Mouse (Mus musculus) thymus, postnatal 10 days (tissue): ENCODE results near the gene Clic1.

Experiments used
- DNase-seq, 2 experiments: peaks; one replicate each; pipeline ENCODE4 v3.0.0; 2021; ENCODE audit warnings: low spot score in 2 of 2

Clic1 gene

DNA sequence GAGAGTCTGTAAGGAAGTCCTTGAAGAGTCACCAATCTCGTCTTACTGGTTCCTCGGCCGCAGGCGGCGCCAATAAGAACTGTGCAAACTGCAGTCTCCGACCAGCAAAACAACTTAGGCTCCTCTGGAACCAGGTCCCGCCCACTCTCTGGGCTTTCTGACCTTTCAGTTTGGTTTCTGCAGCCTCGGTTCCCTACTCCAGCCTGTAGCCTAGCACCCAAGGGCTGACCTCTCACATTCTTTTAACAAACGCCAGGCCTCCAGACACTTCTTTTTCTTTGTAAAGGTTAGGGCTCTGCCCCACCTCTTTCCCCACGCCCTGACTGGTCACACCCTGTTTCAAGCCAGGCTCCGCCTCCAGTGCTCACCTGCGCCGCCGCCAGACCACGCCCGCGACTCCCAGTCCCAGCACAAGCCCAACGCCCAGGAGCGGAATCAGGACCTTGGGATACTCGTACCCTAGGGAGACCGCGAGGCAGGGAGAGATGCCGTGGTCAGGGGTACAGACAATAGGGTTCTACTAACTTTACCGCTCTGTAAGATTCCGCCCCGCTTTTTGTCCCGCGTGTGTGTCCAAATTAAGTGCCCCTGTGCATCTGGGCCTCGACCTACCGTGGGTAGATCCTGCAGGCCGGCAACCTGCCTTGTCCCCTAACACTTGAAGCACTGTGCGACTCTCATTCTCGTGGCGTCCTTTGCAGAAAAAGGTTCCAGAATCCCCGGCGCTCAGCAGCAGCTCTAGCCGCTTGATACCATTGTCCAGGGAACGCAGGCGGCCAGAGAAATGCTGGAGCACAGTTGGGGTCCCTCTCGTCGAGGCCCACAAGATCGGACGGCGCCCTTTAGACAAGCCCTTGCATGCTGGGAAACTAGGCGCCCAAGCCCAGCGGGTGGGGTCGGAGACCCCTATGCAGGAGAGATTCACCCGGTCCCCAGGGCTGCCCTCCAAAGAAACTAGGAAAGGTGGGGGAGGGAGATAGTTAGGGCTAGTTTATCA is 15.5 kb downstream of the Clic1 start, which contains the start of gene Ly6g6c:
Ly6g6c (plus strand) TSS at position 438 of the 997 bp plus-strand sequence.
- DNase-seq: no peak

DNA sequence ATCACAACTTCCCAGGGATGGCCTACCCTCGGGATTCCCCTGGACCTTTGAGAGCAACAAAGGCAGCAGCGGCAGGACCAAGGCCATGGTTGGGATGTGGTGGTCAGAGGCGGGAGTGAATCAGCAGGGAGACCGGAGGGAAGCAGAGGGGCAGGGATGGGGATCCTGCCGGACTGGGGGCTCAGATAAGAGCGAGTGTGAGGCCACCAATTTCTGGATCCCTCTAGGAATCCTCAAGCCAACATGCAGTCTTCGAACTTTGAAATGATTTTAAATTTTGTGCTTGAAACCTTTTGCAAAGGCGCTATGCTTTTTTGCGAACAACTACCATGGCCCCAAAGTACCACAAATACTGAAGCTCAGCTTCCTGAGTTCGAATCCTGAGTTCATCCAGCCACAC is 16.3 kb downstream of the Clic1 start, which contains the start of gene Mpig6b:
Mpig6b (minus strand) TSS at position 101 of the 400 bp plus-strand sequence.
- DNase-seq: no peak

DNA sequence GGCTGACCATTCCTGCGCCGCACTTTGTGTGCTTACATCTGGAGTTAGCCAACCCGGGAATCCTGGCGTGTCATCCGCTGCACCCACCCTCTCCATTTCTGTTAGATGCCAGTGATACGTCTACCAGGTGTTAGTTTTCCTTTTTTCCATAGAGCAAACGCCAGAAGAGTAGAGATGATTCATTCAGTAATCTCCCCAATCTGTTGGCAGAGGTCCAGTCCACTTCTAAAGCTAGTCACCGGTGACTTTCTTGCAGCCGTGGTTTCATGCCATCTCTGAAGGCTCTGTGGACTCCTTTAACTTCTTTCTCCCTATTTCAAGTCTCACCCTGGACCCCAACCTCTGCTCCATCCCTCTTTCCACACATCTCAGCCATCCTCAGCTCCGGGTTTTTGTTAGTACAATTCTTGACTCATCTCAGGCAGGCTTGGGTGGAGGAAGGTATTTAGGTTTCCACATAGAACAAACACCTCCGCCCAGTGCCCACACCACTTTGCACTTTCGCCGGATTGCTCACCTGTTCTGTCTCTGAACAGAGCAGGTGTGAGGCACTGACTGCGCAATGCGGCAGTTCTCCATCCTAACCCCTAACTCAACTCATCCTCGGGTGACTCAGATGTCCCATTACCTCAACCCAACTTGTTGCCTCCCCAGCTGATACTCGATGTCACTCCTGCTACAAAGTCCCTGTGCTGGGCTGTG is 18.6 kb downstream of the Clic1 start:
- DNase-seq: no peak

GRCm38 (mm10) chr17:35070556-35071229 is 20.9 kb downstream of the Clic1 start:
- peak; percentile 68 to 78 for DNase-seq

- no peak for DNase-seq
Observed at GRCm38 (mm10) chr17:35071454-35071853, 21.7 kb downstream of the Clic1 start.

DNA sequence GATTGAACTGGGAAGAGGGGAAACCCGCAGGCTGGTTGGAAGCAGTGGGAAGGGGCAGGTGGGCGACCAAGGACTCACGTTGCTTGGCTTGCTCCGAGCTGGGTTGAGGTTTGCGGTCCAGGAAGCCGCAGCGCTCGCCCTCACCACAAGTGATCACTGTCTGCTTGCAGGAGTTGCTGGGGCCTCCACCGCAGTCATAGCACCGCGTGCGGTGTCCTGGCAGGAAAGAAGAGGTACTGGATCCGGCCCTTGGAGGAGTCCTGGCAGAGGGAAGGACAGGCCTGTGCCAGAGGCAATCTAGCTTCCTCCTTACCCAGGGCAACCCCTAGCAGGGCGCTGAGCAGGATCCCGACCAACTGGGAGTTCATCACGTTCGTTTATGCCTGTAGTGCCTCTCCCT is 24.3 kb downstream of the Clic1 start:
- peak; percentile 24 to 37 for DNase-seq

DNA sequence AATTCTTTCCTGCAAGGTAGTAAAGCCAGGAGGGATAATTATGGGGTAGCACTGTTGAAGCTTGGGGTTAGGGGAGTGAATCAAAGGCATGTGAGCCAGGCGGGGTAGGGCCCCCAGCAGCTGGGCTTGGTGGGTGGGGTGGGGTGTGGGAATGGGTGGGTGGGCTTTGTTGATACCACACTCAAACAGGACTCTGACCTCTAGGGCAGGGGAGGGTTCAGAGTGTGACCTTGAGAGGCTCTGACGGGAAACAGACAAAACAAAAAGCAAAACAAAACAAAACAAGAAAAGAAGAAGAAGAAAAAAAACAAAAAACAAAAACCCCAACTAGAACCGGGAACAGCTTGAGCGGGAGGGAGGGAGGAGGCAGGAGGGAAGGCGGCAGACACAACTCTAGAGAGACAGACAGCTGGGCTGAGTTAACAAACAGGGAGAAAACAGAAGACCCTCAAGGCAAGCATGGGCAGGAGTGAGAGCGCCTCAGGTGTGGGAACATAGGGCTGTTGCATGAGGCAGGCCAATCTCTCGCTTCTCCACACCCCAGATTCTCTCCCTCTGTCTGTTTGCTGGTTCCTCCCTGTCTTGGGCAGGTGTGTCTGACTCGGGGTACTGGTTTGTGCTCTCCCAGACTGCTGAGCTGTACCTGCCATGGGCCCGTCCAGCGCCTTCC is 26.9 kb downstream of the Clic1 start, which contains the start of gene Ly6g6e:
Ly6g6e (plus strand) TSS at position 396 of the 670 bp plus-strand sequence.
- DNase-seq: no peak

- no peak for DNase-seq
Observed at GRCm38 (mm10) chr17:35077285-35077684, 27.5 kb downstream of the Clic1 start.

- DNase-seq: no peak
Observed at GRCm38 (mm10) chr17:35077786-35078233, 28.0 kb downstream of the Clic1 start, which contains the start of gene Ly6g6d. Gene Ly6g6d, minus strand, starts transcription at chr17:35078065.

GRCm38 (mm10) chr17:35079778-35080177 is 30.0 kb downstream of the Clic1 start:
- DNase-seq: no peak

DNA sequence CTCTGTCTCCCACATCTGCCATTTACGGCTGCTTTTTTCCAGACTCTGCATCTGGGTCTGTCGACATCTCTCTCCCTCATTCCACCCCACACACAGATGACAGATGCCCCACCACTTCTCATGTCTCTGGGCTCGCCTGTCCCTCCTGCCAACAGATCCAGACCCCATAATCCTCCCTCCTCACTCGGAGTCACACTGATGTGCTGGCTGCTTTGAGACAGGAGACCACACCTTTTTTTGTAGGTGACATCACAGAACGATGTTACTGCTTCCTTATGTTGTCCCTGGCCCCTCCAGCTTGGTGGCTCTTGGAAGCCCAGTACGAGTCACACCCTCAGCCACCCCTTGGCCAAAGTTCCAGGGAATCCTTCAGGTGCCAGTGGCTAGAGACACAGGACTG is 30.5 kb downstream of the Clic1 start:
- no peak for DNase-seq

- DNase-seq: no peak
Observed at GRCm38 (mm10) chr17:35080710-35081109, 30.9 kb downstream of the Clic1 start.

- no peak for DNase-seq
Observed at GRCm38 (mm10) chr17:35082841-35083576, 33.2 kb downstream of the Clic1 start.

- DNase-seq: no peak
Observed at GRCm38 (mm10) chr17:35083929-35084497, 34.2 kb downstream of the Clic1 start.

- DNase-seq: no peak
Observed at GRCm38 (mm10) chr17:35085208-35085865, 35.6 kb downstream of the Clic1 start, which contains the start of gene Ly6g6f. Gene Ly6g6f, minus strand, starts transcription at chr17:35085610.

DNA sequence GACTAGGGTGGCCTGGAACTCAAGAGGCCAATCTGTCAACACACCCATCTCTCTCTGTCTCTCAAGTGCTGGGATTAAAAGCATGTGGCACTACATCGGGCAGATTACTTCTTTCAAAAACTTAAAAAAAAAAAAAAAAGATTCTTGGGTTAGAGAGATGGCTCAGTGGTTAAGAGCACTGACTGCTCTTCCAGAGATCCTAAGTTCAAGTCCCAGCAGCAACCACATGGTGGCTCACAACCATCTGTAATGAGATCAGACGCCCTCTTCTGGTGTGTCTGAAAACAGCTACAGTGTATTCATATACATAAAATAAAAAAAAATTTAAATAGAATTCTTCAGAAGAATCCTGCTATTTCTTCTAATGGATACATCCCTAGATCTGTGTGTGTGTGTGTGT is 38.4 kb downstream of the Clic1 start:
- DNase-seq: no peak

- peak; percentile 88 to 94 for DNase-seq
Observed at GRCm38 (mm10) chr17:35088825-35089644, 39.3 kb downstream of the Clic1 start, which contains the start of gene Abhd16a. Gene Abhd16a, plus strand, starts transcription at chr17:35089263.

GRCm38 (mm10) chr17:35090166-35090932 is 40.6 kb downstream of the Clic1 start:
- DNase-seq: no peak
